Mouse (Mus musculus) megakaryocyte, embryonic 14.5 days (primary cell): ENCODE results near the gene Cdca5. TPM values are rescaled to one million over a fixed set of nuclear protein-coding genes. Genes with fewer than 3 reads are reported as not detected.

Experiments used
- H3K27me3 ChIP-seq: replicated peaks from 2 replicates; pipeline ENCODE3; 2012; ENCODE audit warnings: inconsistent platforms
- H3K36me3 ChIP-seq: replicated peaks from 2 replicates; pipeline ENCODE3; 2012; ENCODE audit warnings: low read length, inconsistent platforms, mixed read lengths
- H3K4me1 ChIP-seq: 2 replicates; pipeline ENCODE4 v1.6.1; 2012; ENCODE audit warnings: inconsistent platforms
- H3K4me3 ChIP-seq: replicated peaks from 2 replicates; pipeline ENCODE3; 2012; ENCODE audit warnings: moderate library complexity, mild to moderate bottlenecking, inconsistent platforms
- H3K9me3 ChIP-seq: 2 replicates; pipeline ENCODE4 v1.6.1; 2012; ENCODE audit warnings: inconsistent platforms
- FLI1 ChIP-seq: IDR thresholded peaks from 2 replicates; pipeline ENCODE4 v1.6.1; 2012; ENCODE audit warnings: low read length, inconsistent platforms, mixed read lengths
- GATA1 ChIP-seq: IDR thresholded peaks from 3 replicates; pipeline ENCODE4 v1.6.1; 2012; ENCODE audit warnings: mixed read lengths, low read length, inconsistent platforms, borderline replicate concordance
- polyA plus RNA-seq: library from polyadenylated mRNA; stranded (reverse); fragments of >175 nt; gene quantifications from 2 replicates; pipeline ENCODE4 v1.2.3, GENCODE M21; 2012; ENCODE audit warnings: low replicate concordance; ENCODE audit not compliant: insufficient read depth

Cdca5 gene
- polyA plus RNA-seq, 1 experiment, result 2.6 TPM

DNA sequence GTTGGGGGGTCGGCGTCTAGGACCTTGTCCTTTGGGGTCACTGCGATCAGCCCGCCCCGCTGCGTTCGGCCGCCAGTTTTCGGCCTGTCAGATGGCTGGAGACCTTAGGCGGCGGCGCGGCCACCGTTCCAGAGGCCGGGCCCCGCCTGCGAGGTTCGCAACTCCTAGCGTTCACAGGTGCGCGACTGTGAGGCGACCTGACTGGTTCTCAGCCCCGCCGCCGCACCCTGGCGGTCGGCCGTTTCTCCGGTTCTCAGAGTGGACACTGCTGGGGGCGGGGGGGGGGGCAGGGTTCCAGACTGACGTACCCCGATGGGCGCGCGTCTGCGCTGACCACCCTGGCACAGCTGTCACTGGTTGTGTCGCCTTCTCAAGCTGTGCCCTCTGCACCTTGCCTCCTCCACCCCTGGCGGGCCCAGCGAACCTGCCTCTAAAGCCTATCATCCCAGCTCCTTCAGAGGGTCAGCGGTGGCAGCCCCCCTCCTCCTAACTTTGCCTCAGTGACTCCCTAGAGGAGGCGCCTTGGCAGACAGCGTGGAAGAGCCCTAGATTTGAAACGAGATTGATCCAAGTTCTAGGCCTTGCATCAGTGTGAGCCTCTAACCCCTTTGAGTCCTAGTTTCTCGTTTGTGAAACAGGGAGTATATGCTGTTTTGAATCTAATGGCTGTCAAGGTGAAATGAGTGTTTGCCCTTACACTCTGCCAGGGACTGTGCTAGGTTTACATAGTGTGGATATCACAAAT is 37.5 kb upstream of the Cdca5 start:
- TF ChIP-seq FLI1, result no peak
- TF ChIP-seq GATA1, result no peak
- Histone ChIP-seq H3K27me3 (no peaks in the 10 kb centered on the region), H3K4me1 (peaks cover 63% of the 10 kb centered on the region), H3K36me3 (peaks cover 46% of the 10 kb centered on the region), H3K4me3 (peak overlapping the region; percentile 97), H3K9me3 (no peaks in the 10 kb centered on the region)

DNA sequence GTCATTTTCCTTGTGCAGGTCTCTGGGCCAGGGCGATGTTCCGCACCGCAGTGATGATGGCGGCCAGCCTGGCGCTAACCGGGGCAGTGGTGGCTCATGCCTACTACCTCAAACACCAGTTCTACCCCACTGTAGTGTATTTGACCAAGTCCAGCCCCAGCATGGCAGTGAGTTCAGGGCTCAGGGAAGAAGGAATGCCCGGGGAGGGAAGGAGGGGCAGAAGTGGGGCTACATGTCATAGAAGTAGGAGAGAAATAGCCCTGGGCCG is 37.0 kb upstream of the Cdca5 start:
- Histone ChIP-seq H3K4me1 (peaks cover 67% of the 10 kb centered on the region), H3K27me3 (no peaks in the 10 kb centered on the region), H3K4me3 (peak overlapping the region; percentile 97), H3K36me3 (peaks cover 51% of the 10 kb centered on the region), H3K9me3 (no peaks in the 10 kb centered on the region)
- TF ChIP-seq GATA1, result no peak
- no peak for TF ChIP-seq FLI1

DNA sequence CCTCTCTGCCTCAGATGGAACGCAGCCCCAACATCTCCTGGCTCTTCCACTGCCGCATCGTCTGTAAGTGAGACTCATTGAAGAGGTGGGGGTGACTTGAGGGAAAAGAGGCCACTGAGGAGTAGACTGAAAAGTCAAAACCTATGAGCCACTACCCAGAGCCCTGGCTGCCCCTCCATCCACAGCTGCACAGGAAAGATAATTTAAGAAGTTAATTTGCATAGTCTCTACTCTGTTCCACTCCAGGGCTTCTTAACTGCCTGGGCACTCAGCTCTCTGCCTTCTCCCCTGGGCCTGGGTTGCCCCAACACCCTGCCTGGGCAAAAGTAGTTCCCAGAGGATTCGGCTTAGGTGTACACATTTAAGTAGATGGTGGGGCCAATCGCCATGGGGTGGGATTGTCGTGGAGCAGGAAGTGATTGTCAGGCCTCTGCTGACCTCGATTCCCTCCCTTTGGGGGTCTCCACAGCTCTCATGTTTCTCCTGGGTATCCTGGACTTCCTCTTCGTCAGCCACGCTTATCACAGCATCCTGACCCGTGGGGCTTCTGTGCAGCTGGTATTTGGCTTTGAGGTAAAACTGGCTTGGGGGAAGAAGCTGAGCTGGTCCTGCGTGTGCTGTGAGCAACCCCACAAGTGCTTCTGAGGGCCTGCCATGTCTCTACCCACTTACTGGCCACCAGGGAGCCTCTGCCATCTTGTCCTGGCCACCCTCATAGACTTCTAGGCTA is 35.9 kb upstream of the Cdca5 start:
- Histone ChIP-seq H3K4me3 (peak overlapping the region; percentile 97), H3K9me3 (no peaks in the 10 kb centered on the region), H3K4me1 (peaks cover 76% of the 10 kb centered on the region), H3K27me3 (no peaks in the 10 kb centered on the region), H3K36me3 (peaks cover 61% of the 10 kb centered on the region)
- TF ChIP-seq GATA1, result no peak
- no peak for TF ChIP-seq FLI1

DNA sequence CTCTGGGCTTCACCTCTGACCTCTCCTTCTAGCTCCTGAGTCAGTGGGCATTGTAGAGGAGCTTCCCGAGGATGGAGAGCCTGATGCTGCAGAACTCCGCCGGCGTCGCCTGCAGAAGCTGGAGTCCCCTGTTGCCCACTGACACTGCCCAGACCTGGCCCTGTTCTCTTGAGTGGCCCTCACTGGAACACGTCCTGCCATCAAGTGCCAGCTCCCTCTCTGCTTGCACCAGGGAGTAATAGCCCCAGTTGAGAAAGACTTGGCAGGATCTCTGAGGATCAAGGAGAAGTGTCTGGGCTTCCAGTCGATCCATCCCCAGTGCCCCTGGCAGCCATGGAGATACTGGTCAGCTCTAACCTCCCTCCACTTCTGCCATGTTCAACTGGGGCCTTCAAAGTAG is 32.3 kb upstream of the Cdca5 start:
- TF ChIP-seq GATA1 (no peak), FLI1 (no peak)
- Histone ChIP-seq H3K27me3 (no peaks in the 10 kb centered on the region), H3K4me1 (peaks cover 92% of the 10 kb centered on the region), H3K9me3 (no peaks in the 10 kb centered on the region), H3K4me3 (no peak overlapping the region), H3K36me3 (peaks cover 84% of the 10 kb centered on the region)

DNA sequence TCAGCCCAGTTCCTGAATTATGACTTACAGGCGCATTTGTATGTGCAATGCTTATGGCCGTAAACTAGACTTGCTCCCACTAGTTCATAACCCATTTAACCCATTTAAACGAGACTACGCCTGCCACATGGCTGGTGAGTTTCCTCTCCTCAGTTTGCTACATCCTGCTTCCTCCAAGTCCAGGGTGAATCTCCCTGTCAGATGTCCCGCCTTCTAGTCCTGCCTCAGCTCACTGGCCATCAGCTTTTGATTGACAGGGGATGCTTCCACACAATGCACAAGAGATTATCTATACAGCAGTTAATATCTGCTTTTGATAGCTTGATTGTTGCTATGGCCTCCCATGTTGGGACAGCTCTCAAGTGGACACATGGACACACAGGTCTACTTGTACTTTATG is 30.5 kb upstream of the Cdca5 start:
- Histone ChIP-seq H3K36me3 (peaks cover 77% of the 10 kb centered on the region), H3K4me3 (no peak overlapping the region), H3K9me3 (no peaks in the 10 kb centered on the region), H3K4me1 (peaks cover 83% of the 10 kb centered on the region), H3K27me3 (no peaks in the 10 kb centered on the region)
- no peak for TF ChIP-seq GATA1
- no peak for TF ChIP-seq FLI1

DNA sequence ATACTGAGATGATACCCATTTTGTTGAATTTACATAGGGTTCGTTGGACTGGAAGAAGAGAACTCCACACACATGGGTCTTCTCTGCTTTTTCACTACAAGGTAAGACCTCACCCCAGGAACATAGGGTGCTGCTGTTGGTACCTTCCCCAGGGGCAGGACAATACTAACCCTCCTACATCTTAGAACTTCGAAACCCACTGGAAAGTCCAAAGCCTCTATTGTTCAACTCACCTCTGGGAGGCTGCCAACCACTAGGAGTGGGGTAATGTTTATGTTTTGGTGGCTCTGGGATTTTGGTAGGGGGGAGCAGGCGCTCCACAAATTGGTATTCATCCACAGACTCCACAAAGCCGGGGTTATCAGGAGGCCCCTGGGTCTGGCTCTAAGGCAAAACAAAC is 28.1 kb upstream of the Cdca5 start:
- H3K9me3 ChIP-seq, result no peaks in the 10 kb centered on the region
- H3K4me1 ChIP-seq, result peaks cover 67% of the 10 kb centered on the region
- TF ChIP-seq FLI1 (no peak), GATA1 (no peak)
- H3K27me3 ChIP-seq, result no peaks in the 10 kb centered on the region
- peak overlapping the region; percentile 100 for H3K4me3 ChIP-seq
- peaks cover 54% of the 10 kb centered on the region for H3K36me3 ChIP-seq

DNA sequence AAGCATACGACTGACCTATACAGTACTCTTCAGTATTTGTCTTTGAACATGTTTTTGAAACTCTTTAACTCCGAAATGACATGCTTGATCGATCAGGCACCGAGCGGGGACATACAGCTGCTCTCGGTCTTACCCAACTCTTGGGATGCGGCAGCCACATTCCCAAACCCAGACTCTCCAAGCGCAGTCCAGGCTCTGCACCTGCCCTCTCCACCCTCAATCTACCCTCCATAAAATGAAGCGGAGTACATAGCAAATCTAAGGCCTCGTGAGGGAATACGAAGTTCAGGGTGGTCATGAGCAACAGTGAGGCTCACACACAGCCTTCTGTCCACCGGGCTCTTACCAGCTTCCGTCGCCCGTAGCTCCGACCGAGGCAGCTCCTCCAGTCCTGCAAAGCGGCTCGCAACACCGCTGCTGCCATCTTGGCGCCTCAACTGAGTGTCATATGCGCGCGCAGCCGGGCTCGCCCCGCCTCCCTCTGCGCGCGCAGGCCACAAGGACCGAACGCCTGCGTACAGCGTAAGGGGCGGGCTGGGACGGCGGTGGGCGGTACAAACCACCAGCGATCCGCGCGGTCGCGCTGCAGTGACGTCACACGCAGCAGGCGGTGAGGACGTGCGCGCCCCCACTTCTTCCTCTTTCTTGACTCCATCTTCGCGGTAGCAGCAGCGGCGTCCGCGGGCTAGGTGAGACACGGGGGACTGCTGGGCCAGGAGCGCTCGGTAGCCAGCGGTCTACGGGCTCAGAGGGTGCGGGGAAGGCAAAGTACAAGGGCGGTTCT is 27.3 kb upstream of the Cdca5 start, which contains the start of the genes Mrpl49 and Fau:
TSS of gene Mrpl49 (minus strand) at position 473 of the 784 bp plus-strand sequence.
TSS of gene Fau (plus strand) at position 532 of the 784 bp plus-strand sequence.
- H3K4me1 ChIP-seq, result peaks cover 69% of the 10 kb centered on the region
- H3K4me3 ChIP-seq, result peak within 1 kb of the TSS; percentile 100
- no peaks in the 10 kb centered on the region for H3K27me3 ChIP-seq
- no peak for TF ChIP-seq GATA1
- TF ChIP-seq FLI1, result no peak
- no peaks in the 10 kb centered on the region for H3K9me3 ChIP-seq
- peaks cover 46% of the 10 kb centered on the region for H3K36me3 ChIP-seq

DNA sequence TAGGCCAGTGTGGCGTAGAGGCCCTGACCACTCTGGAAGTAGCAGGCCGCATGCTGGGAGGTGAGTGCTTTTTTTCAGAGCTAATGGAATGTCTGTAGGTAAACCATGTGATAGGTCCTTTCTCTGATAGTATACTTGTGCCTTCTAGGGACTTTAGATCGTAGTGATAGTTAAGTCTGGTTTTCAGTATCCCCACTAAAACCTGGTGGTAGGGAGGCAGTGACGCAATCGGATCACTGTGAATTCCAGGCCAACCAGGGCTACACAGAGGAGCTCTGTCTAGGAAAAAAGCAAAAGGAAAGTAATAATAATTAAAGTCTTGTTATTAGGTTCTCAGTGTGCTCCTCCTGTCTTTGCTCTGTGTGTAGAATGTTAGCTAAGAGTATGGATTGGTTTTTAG is 26.3 kb upstream of the Cdca5 start:
- Histone ChIP-seq H3K9me3 (no peaks in the 10 kb centered on the region), H3K36me3 (peaks cover 38% of the 10 kb centered on the region), H3K27me3 (no peaks in the 10 kb centered on the region), H3K4me1 (peaks cover 69% of the 10 kb centered on the region), H3K4me3 (peak overlapping the region; percentile 100)
- TF ChIP-seq FLI1, result no peak
- no peak for TF ChIP-seq GATA1

DNA sequence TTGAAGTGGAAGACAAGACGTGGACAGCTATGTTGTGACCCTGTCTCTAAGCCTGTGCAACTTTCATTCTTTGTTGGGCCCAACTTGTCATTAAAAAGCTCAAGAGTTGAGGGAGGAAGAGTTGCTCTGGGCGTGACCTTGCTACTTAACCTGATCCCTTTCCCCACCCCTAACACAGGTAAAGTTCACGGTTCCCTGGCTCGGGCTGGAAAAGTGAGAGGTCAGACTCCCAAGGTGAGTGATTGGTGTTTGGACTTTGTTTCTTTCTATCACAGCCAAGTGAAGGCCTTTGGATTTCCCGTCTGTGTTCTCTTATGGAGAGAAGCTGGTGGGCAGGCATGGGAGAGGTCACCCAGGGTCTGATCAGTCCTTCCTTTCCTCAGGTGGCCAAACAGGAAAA is 25.8 kb upstream of the Cdca5 start:
- TF ChIP-seq GATA1 (no peak), FLI1 (no peak)
- peak overlapping the region; percentile 100 for H3K4me3 ChIP-seq
- no peaks in the 10 kb centered on the region for H3K9me3 ChIP-seq
- H3K36me3 ChIP-seq, result peaks cover 38% of the 10 kb centered on the region
- no peaks in the 10 kb centered on the region for H3K27me3 ChIP-seq
- peaks cover 69% of the 10 kb centered on the region for H3K4me1 ChIP-seq

DNA sequence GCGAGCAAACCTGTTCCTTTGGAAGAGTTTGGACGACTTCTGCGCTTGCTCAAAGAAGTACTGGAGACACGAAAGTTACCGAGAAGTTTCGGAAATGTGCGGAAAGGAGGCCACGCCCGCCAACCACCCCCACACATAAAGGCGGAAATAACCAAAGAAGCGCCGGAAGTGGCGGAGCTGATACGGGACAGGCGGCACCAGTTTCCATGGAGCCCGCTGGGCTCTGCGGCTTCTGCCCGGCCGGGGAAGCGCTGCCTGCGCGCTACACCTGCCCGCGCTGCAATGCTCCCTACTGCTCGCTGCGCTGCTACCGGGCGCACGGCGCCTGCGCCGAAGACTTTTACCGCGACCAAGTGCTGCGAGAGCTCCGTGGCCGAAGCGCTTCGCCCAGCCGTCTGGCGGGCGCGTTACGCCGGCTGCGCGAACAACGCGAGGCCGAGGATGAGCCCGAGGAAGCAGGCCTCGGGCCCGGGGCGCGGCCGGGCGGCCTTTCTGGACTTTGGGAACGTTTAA is 23.7 kb upstream of the Cdca5 start, which contains the start of gene Znhit2:
TSS of gene Znhit2 (plus strand) at position 172 of the 513 bp plus-strand sequence.
- Histone ChIP-seq H3K36me3 (peaks cover 25% of the 10 kb centered on the region), H3K4me3 (peak within 1 kb of the TSS; percentile 97), H3K27me3 (no peaks in the 10 kb centered on the region), H3K4me1 (peaks cover 59% of the 10 kb centered on the region), H3K9me3 (no peaks in the 10 kb centered on the region)
- peak; percentile 90; the same call in 1 of the 2 replicates for TF ChIP-seq FLI1
- TF ChIP-seq GATA1, result peak; percentile 93
